Mouse (Mus musculus): ENCODE data around the gene Hivep1. TPM values are rescaled to one million over a fixed set of nuclear protein-coding genes. Genes with fewer than 3 reads are reported as not detected.

The Hivep1 gene
- polyA plus RNA-seq, 1 experiment from 2014 or later, result 8.4 TPM

GRCm38 (mm10) chr13:42092392-42093139 lies 40.7 kb downstream of the Hivep1 start:
- 52% methylated on average over 8 of the region's 8 CpGs for WGBS
- H3K4me3 ChIP-seq (ENCODE audit: low read length), result no peak overlapping the region
- no peak overlapping the region for H3K4me2 ChIP-seq (replicated peaks; ENCODE audit: low read depth, low read length)
- no peak overlapping the region for H3K27ac ChIP-seq (ENCODE audit: low read length)
- H3K9me3 ChIP-seq (ENCODE audit: low read length), result no peaks in the 10 kb centered on the region
- ATAC-seq (ENCODE audit: low FRiP score, low TSS enrichment), result no peak
- H3K27me3 ChIP-seq (ENCODE audit: insufficient read depth, low read length), result no peaks in the 10 kb centered on the region
- H3K4me1 ChIP-seq (ENCODE audit: insufficient read depth, low read length), result peaks cover 26% of the 10 kb centered on the region
- no peak overlapping the region for H3K9ac ChIP-seq (replicated peaks; ENCODE audit: low read length)
- no peaks in the 10 kb centered on the region for H3K36me3 ChIP-seq (ENCODE audit: insufficient read depth, low read length)

- Histone ChIP-seq H3K9ac (replicated peaks; ENCODE audit: low read length) (no peak overlapping the region), H3K9me3 (ENCODE audit: low read length) (peaks cover 5% of the 10 kb centered on the region; the same call in 1 of the 2 replicates), H3K36me3 (ENCODE audit: insufficient read depth, low read length) (no peaks in the 10 kb centered on the region), H3K27me3 (ENCODE audit: insufficient read depth, low read length) (no peaks in the 10 kb centered on the region), H3K4me3 (ENCODE audit: low read length) (no peak overlapping the region), H3K27ac (ENCODE audit: low read length) (no peak overlapping the region), H3K4me2 (replicated peaks; ENCODE audit: low read depth, low read length) (no peak overlapping the region), H3K4me1 (ENCODE audit: insufficient read depth, low read length) (peaks cover 21% of the 10 kb centered on the region)
- 61% methylated on average over 12 of the region's 12 CpGs for WGBS
- no peak for ATAC-seq (ENCODE audit: low FRiP score, low TSS enrichment)
Measured at GRCm38 (mm10) chr13:42093268-42094042, 41.6 kb downstream of the Hivep1 start.

GRCm38 (mm10) chr13:42095826-42096515 lies 44.1 kb downstream of the Hivep1 start:
- H3K9ac ChIP-seq (replicated peaks; ENCODE audit: low read length), result no peak overlapping the region
- WGBS, result 56% methylated on average over 10 of the region's 10 CpGs
- no peak overlapping the region for H3K4me3 ChIP-seq (ENCODE audit: low read length)
- H3K27ac ChIP-seq (ENCODE audit: low read length), result 0 out of 2 replicates have a peak overlapping the region, but pooled peaks have one; percentile 33
- H3K4me2 ChIP-seq (replicated peaks; ENCODE audit: low read depth, low read length), result no peak overlapping the region
- peaks cover 21% of the 10 kb centered on the region for H3K4me1 ChIP-seq (ENCODE audit: insufficient read depth, low read length)
- no peak for ATAC-seq (ENCODE audit: low FRiP score, low TSS enrichment)
- H3K9me3 ChIP-seq (ENCODE audit: low read length), result peaks cover 6% of the 10 kb centered on the region; the same call in 1 of the 2 replicates
- no peaks in the 10 kb centered on the region for H3K36me3 ChIP-seq (ENCODE audit: insufficient read depth, low read length)
- no peaks in the 10 kb centered on the region for H3K27me3 ChIP-seq (ENCODE audit: insufficient read depth, low read length)

- Histone ChIP-seq H3K27me3 (ENCODE audit: insufficient read depth, low read length) (no peaks in the 10 kb centered on the region), H3K9ac (replicated peaks; ENCODE audit: low read length) (no peak overlapping the region), H3K27ac (ENCODE audit: low read length) (no peak overlapping the region), H3K4me2 (replicated peaks; ENCODE audit: low read depth, low read length) (no peak overlapping the region), H3K36me3 (ENCODE audit: insufficient read depth, low read length) (no peaks in the 10 kb centered on the region), H3K4me3 (ENCODE audit: low read length) (no peak overlapping the region), H3K4me1 (ENCODE audit: insufficient read depth, low read length) (peaks cover 31% of the 10 kb centered on the region), H3K9me3 (ENCODE audit: low read length) (peaks cover 6% of the 10 kb centered on the region; the same call in 1 of the 2 replicates)
- ATAC-seq (ENCODE audit: low FRiP score, low TSS enrichment), result no peak
Measured at GRCm38 (mm10) chr13:42097109-42097508, 45.3 kb downstream of the Hivep1 start.

GRCm38 (mm10) chr13:42098522-42098921 lies 46.7 kb downstream of the Hivep1 start:
- no peak overlapping the region for H3K4me2 ChIP-seq (replicated peaks; ENCODE audit: low read depth, low read length)
- H3K4me1 ChIP-seq (ENCODE audit: insufficient read depth, low read length), result peaks cover 40% of the 10 kb centered on the region
- H3K36me3 ChIP-seq (ENCODE audit: insufficient read depth, low read length), result no peaks in the 10 kb centered on the region
- H3K27ac ChIP-seq (ENCODE audit: low read length), result no peak overlapping the region
- peaks cover 6% of the 10 kb centered on the region; the same call in 1 of the 2 replicates for H3K9me3 ChIP-seq (ENCODE audit: low read length)
- H3K4me3 ChIP-seq (ENCODE audit: low read length), result no peak overlapping the region
- 94% methylated on average over 1 of the region's 1 CpGs for WGBS
- no peak for ATAC-seq (ENCODE audit: low FRiP score, low TSS enrichment)
- H3K27me3 ChIP-seq (ENCODE audit: insufficient read depth, low read length), result no peaks in the 10 kb centered on the region
- no peak overlapping the region for H3K9ac ChIP-seq (replicated peaks; ENCODE audit: low read length)

- 86% methylated on average over 4 of the region's 4 CpGs for WGBS
- Histone ChIP-seq H3K9ac (replicated peaks; ENCODE audit: low read length) (no peak overlapping the region), H3K36me3 (ENCODE audit: insufficient read depth, low read length) (no peaks in the 10 kb centered on the region), H3K4me1 (ENCODE audit: insufficient read depth, low read length) (peaks cover 41% of the 10 kb centered on the region), H3K27ac (ENCODE audit: low read length) (no peak overlapping the region), H3K9me3 (ENCODE audit: low read length) (peaks cover 6% of the 10 kb centered on the region; the same call in 1 of the 2 replicates), H3K27me3 (ENCODE audit: insufficient read depth, low read length) (no peaks in the 10 kb centered on the region), H3K4me3 (ENCODE audit: low read length) (no peak overlapping the region), H3K4me2 (replicated peaks; ENCODE audit: low read depth, low read length) (no peak overlapping the region)
- no peak for ATAC-seq (ENCODE audit: low FRiP score, low TSS enrichment)
Measured at GRCm38 (mm10) chr13:42099523-42099922, 47.7 kb downstream of the Hivep1 start.

- Histone ChIP-seq H3K36me3 (ENCODE audit: insufficient read depth, low read length) (no peaks in the 10 kb centered on the region), H3K9ac (replicated peaks; ENCODE audit: low read length) (no peak overlapping the region), H3K27me3 (ENCODE audit: insufficient read depth, low read length) (no peaks in the 10 kb centered on the region), H3K4me3 (ENCODE audit: low read length) (no peak overlapping the region), H3K4me1 (ENCODE audit: insufficient read depth, low read length) (peaks cover 32% of the 10 kb centered on the region), H3K27ac (ENCODE audit: low read length) (no peak overlapping the region), H3K4me2 (replicated peaks; ENCODE audit: low read depth, low read length) (no peak overlapping the region), H3K9me3 (ENCODE audit: low read length) (peaks cover 6% of the 10 kb centered on the region; the same call in 1 of the 2 replicates)
- peak; percentile 49; the same call in 1 of the 2 replicates for ATAC-seq (ENCODE audit: low FRiP score, low TSS enrichment)
- 44% methylated on average over 13 of the region's 13 CpGs for WGBS
Measured at GRCm38 (mm10) chr13:42101440-42102190, 49.8 kb downstream of the Hivep1 start.

GRCm38 (mm10) chr13:42102980-42103379 lies 51.2 kb downstream of the Hivep1 start:
- 26% methylated on average over 8 of the region's 8 CpGs for WGBS
- Histone ChIP-seq H3K27ac (ENCODE audit: low read length) (no peak overlapping the region), H3K4me2 (replicated peaks; ENCODE audit: low read depth, low read length) (no peak overlapping the region), H3K4me1 (ENCODE audit: insufficient read depth, low read length) (peaks cover 32% of the 10 kb centered on the region), H3K36me3 (ENCODE audit: insufficient read depth, low read length) (no peaks in the 10 kb centered on the region), H3K9ac (replicated peaks; ENCODE audit: low read length) (no peak overlapping the region), H3K4me3 (ENCODE audit: low read length) (no peak overlapping the region), H3K9me3 (ENCODE audit: low read length) (peaks cover 6% of the 10 kb centered on the region; the same call in 1 of the 2 replicates), H3K27me3 (ENCODE audit: insufficient read depth, low read length) (no peaks in the 10 kb centered on the region)
- ATAC-seq (ENCODE audit: low FRiP score, low TSS enrichment), result peak; percentile 90

GRCm38 (mm10) chr13:42103486-42104166 lies 51.8 kb downstream of the Hivep1 start:
- Histone ChIP-seq H3K4me3 (ENCODE audit: low read length) (no peak overlapping the region), H3K9ac (replicated peaks; ENCODE audit: low read length) (no peak overlapping the region), H3K4me1 (ENCODE audit: insufficient read depth, low read length) (peaks cover 32% of the 10 kb centered on the region), H3K36me3 (ENCODE audit: insufficient read depth, low read length) (no peaks in the 10 kb centered on the region), H3K4me2 (replicated peaks; ENCODE audit: low read depth, low read length) (no peak overlapping the region), H3K27ac (ENCODE audit: low read length) (no peak overlapping the region), H3K27me3 (ENCODE audit: insufficient read depth, low read length) (no peaks in the 10 kb centered on the region), H3K9me3 (ENCODE audit: low read length) (no peaks in the 10 kb centered on the region)
- no peak for ATAC-seq (ENCODE audit: low FRiP score, low TSS enrichment)
- WGBS, result 83% methylated on average over 11 of the region's 11 CpGs
